ENCODE assay signal across 28 mouse cellular contexts in genomic region chr16:50092780-50093179, GRCm38 (mm10).
DNase-seq lines count a peak whose midpoint lies in the region; ATAC-seq lines count a peak whose summit lies in the region.
"Had no signal": no experiment of that assay in that cellular context is flagged by ENCODE, and none has a peak within 500 bp of the region (broad histone marks: within the 10 kb centered on the region; RNA-seq: fewer than 3 reads in every experiment).

No protein-coding gene starts in this region.

- H3K36me3 ChIP-seq in lung, embryonic 16.5 days (ENCODE audit: control insufficient read depth, insufficient read depth, low read length) = no peaks in the 10 kb centered on the region
- H3K36me3 ChIP-seq in midbrain, embryonic 11.5 days (ENCODE audit: control insufficient read depth, insufficient read depth, low read length) = no peaks in the 10 kb centered on the region
- H3K36me3 ChIP-seq: embryonic facial prominence, embryonic 10.5 days; embryonic facial prominence, embryonic 15.5 days; forebrain, embryonic 12.5 days; hindbrain, embryonic 15.5 days; limb, embryonic 13.5 days; midbrain, embryonic 13.5 days had no signal

- H3K4me2 ChIP-seq in lung, embryonic 16.5 days (ENCODE audit: low read depth, low read length) = no peak overlapping the region
- no peak overlapping the region for H3K4me2 ChIP-seq in midbrain, embryonic 11.5 days
- H3K4me2 ChIP-seq: embryonic facial prominence, embryonic 15.5 days; forebrain, embryonic 12.5 days; heart, embryonic 11.5 days; hindbrain, embryonic 15.5 days; limb, embryonic 13.5 days; liver, embryonic 11.5 days; midbrain, embryonic 13.5 days had no signal

- 73% methylated on average over 3 of the region's 3 CpGs for WGBS in lung, embryonic 16.5 days
- WGBS in midbrain, embryonic 11.5 days = 90% methylated on average over 3 of the region's 3 CpGs

- ATAC-seq in lung, embryonic 16.5 days (ENCODE audit: low read depth) = peak; percentile 31; the same call in 1 of the 2 replicates
- ATAC-seq in common myeloid progenitor, adult 5-6 weeks (replicated peaks; ENCODE audit: low read depth, poor library complexity, severe bottlenecking) = peak; percentile 43
- ATAC-seq in megakaryocyte progenitor cell, adult 5-6 weeks (replicated peaks; ENCODE audit: poor library complexity) = peak; percentile 46
- no peak for ATAC-seq in midbrain, embryonic 11.5 days (ENCODE audit: low FRiP score)
- ATAC-seq: midbrain, embryonic 13.5 days had no signal

- peaks cover 3% of the 10 kb centered on the region; the same call in 1 of the 2 replicates for H3K4me1 ChIP-seq in lung, embryonic 16.5 days (replicated peaks; ENCODE audit: control insufficient read depth, insufficient read depth, low read length)
- H3K4me1 ChIP-seq in midbrain, embryonic 11.5 days (ENCODE audit: control insufficient read depth, insufficient read depth, low read length) = no peaks in the 10 kb centered on the region
- H3K4me1 ChIP-seq: embryonic facial prominence, embryonic 10.5 days; embryonic facial prominence, embryonic 15.5 days; forebrain, embryonic 12.5 days; hindbrain, embryonic 15.5 days; limb, embryonic 13.5 days; midbrain, embryonic 13.5 days had no signal

- peak overlapping the region; percentile 52 for H3K27ac ChIP-seq in lung, embryonic 16.5 days (ENCODE audit: low read length)
- H3K27ac ChIP-seq in midbrain, embryonic 11.5 days (ENCODE audit: low read depth, low read length) = no peak overlapping the region
- H3K27ac ChIP-seq: embryonic facial prominence, embryonic 10.5 days; embryonic facial prominence, embryonic 15.5 days; forebrain, embryonic 12.5 days; hindbrain, embryonic 15.5 days; limb, embryonic 13.5 days; midbrain, embryonic 13.5 days; stomach, postnatal 0 days had no signal

- H3K9ac ChIP-seq in lung, embryonic 16.5 days (ENCODE audit: low read length) = no peak overlapping the region
- H3K9ac ChIP-seq in midbrain, embryonic 11.5 days (ENCODE audit: low read length) = no peak overlapping the region
- H3K9ac ChIP-seq: embryonic facial prominence, embryonic 15.5 days; forebrain, embryonic 12.5 days; hindbrain, embryonic 15.5 days; limb, embryonic 13.5 days; midbrain, embryonic 13.5 days had no signal

- no peaks in the 10 kb centered on the region for H3K9me3 ChIP-seq in lung, embryonic 16.5 days (ENCODE audit: control insufficient read depth, low read length)
- no peaks in the 10 kb centered on the region for H3K9me3 ChIP-seq in midbrain, embryonic 11.5 days (ENCODE audit: control insufficient read depth, low read length)
- H3K9me3 ChIP-seq: embryonic facial prominence, embryonic 10.5 days; embryonic facial prominence, embryonic 15.5 days; forebrain, embryonic 12.5 days; hindbrain, embryonic 15.5 days; limb, embryonic 13.5 days; megakaryocyte, embryonic 14.5 days; midbrain, embryonic 13.5 days had no signal

- H3K27me3 ChIP-seq in lung, embryonic 16.5 days (ENCODE audit: control insufficient read depth, insufficient read depth, low read depth, low read length) = no peaks in the 10 kb centered on the region
- H3K27me3 ChIP-seq in midbrain, embryonic 11.5 days (ENCODE audit: control insufficient read depth, insufficient read depth, low read length) = no peaks in the 10 kb centered on the region
- H3K27me3 ChIP-seq: embryonic facial prominence, embryonic 15.5 days; forebrain, embryonic 12.5 days; hindbrain, embryonic 15.5 days; limb, embryonic 13.5 days; megakaryocyte, embryonic 14.5 days; midbrain, embryonic 13.5 days had no signal

- H3K4me3 ChIP-seq in lung, embryonic 16.5 days (ENCODE audit: low read length) = no peak overlapping the region
- H3K4me3 ChIP-seq in midbrain, embryonic 11.5 days (ENCODE audit: low read depth, low read length) = no peak overlapping the region
- H3K4me3 ChIP-seq: embryonic facial prominence, embryonic 10.5 days; embryonic facial prominence, embryonic 15.5 days; forebrain, embryonic 12.5 days; hindbrain, embryonic 15.5 days; limb, embryonic 13.5 days; megakaryocyte, embryonic 14.5 days; midbrain, embryonic 13.5 days had no signal

- no peak for DNase-seq in lung, postnatal 36 days
- no peak for DNase-seq in spleen, postnatal 4 days (ENCODE audit: low spot score in 2 of 2)
- DNase-seq in midbrain, embryonic 11.5 days (ENCODE audit: low spot score, missing footprints) = no peak
- no peak for DNase-seq in heart, adult 9 months (ENCODE audit: low spot score in 2 of 2)
- DNase-seq: B cell, adult 2 months; cerebellum, adult 2 months; cerebellum, postnatal 14 days; gastrocnemius, postnatal 14 days; heart, adult 11 months; heart, postnatal 4 days; kidney, adult 2 months; kidney, postnatal 4 days; lung, postnatal 14 days; thymus, adult 18-20 months; thymus, postnatal 25 days had no signal
